ENCODE assay signal across 8 mouse cellular contexts in genomic region chr2:181863791-181864535, GRCm38 (mm10). TPM values are rescaled to one million over a fixed set of nuclear protein-coding genes. Genes with fewer than 3 reads are reported as not detected.
A peak's percentile ranks its signal among the peaks of the same experiment; 100 is the strongest.
DNase-seq lines count a peak whose midpoint lies in the region; ATAC-seq and TF ChIP-seq lines count a peak whose summit lies in the region.

Gene Polr3k (plus strand): TSS chr2:181864337.

- H3K27me3 ChIP-seq in forebrain, embryonic 10.5 days (ENCODE audit: poor library complexity, severe bottlenecking) = no peaks in the 10 kb centered on the region
- no peaks in the 10 kb centered on the region for H3K27me3 ChIP-seq in heart, embryonic 15.5 days
- no peaks in the 10 kb centered on the region for H3K27me3 ChIP-seq in liver, embryonic 14.5 days (ENCODE audit: control insufficient read depth, insufficient read depth, low read length)
- no peaks in the 10 kb centered on the region for H3K27me3 ChIP-seq in neural tube, embryonic 11.5 days (ENCODE audit: control insufficient read depth, insufficient read depth, low read length)
- no peaks in the 10 kb centered on the region for H3K27me3 ChIP-seq in stomach, postnatal 0 days (ENCODE audit: control insufficient read depth, insufficient read depth, low read length)

- no peak for TF ChIP-seq CTCF in liver, embryonic 14.5 days (IDR thresholded peaks at IDR 0.05; ENCODE audit: low read depth)
- no peak; the same call in 1 of the 2 replicates for TF ChIP-seq CTCF in stomach, postnatal 0 days (IDR thresholded peaks at IDR 0.05; ENCODE audit: low read depth)

- peak within 1 kb of the TSS; percentile 92 for H3K27ac ChIP-seq in forebrain, embryonic 10.5 days
- peak within 1 kb of the TSS; percentile 75 for H3K27ac ChIP-seq in heart, embryonic 15.5 days
- H3K27ac ChIP-seq in liver, embryonic 14.5 days = peak within 1 kb of the TSS; percentile 70
- peak within 1 kb of the TSS; percentile 68 for H3K27ac ChIP-seq in neural tube, embryonic 11.5 days (ENCODE audit: low read depth, low read length)
- H3K27ac ChIP-seq in stomach, postnatal 0 days (replicated peaks) = peak within 1 kb of the TSS; percentile 71

- DNase-seq in CD8-positive naive resting alpha-beta T cell, adult 2 months (ENCODE audit: low read depth in 2 of 2, low spot score in 2 of 2) = peak; percentile 90 to 92
- peak; percentile 89 for DNase-seq in c-Kit-positive CD71-negative TER-119-negative erythroid progenitor cells, embryonic 14.5 days (ENCODE audit: low read depth)
- peak; percentile 96 for DNase-seq in forebrain, embryonic 10.5 days (ENCODE audit: extremely low spot score, low spot score)
- DNase-seq in kidney, postnatal 25 days = peak; percentile 96 to 98
- DNase-seq in liver, embryonic 14.5 days (ENCODE audit: low read depth in 3 of 3, low spot score in 3 of 3) = peak; percentile 96
- peak; percentile 96 for DNase-seq in neural tube, embryonic 11.5 days (ENCODE audit: low spot score)
- peak; percentile 95 for DNase-seq in stomach, postnatal 0 days (ENCODE audit: low spot score)

- peak; percentile 100 for ATAC-seq in heart, embryonic 15.5 days (replicated peaks; ENCODE audit: insufficient number of reproducible peaks, insufficient read depth, low FRiP score, low read depth)
- ATAC-seq in liver, embryonic 14.5 days (ENCODE audit: insufficient read depth) = peak; percentile 100
- ATAC-seq in neural tube, embryonic 11.5 days (ENCODE audit: insufficient read depth, low FRiP score, low TSS enrichment) = peak; percentile 100
- peak; percentile 100 for ATAC-seq in stomach, postnatal 0 days (ENCODE audit: low FRiP score, low TSS enrichment)

- no peaks in the 10 kb centered on the region for H3K9me3 ChIP-seq in forebrain, embryonic 10.5 days
- H3K9me3 ChIP-seq in heart, embryonic 15.5 days (replicated peaks) = no peaks in the 10 kb centered on the region
- H3K9me3 ChIP-seq in liver, embryonic 14.5 days (ENCODE audit: control insufficient read depth, low read length) = no peaks in the 10 kb centered on the region
- no peaks in the 10 kb centered on the region for H3K9me3 ChIP-seq in neural tube, embryonic 11.5 days (ENCODE audit: control insufficient read depth, low read length)
- no peaks in the 10 kb centered on the region for H3K9me3 ChIP-seq in stomach, postnatal 0 days (ENCODE audit: control insufficient read depth, low read length)

- peaks cover 30% of the 10 kb centered on the region for H3K36me3 ChIP-seq in forebrain, embryonic 10.5 days (replicated peaks)
- peaks cover 9% of the 10 kb centered on the region for H3K36me3 ChIP-seq in heart, embryonic 15.5 days
- peaks cover 9% of the 10 kb centered on the region for H3K36me3 ChIP-seq in liver, embryonic 14.5 days (replicated peaks; ENCODE audit: control insufficient read depth, insufficient read depth, low read depth)
- peaks cover 2% of the 10 kb centered on the region; the same call in 1 of the 2 replicates for H3K36me3 ChIP-seq in neural tube, embryonic 11.5 days (ENCODE audit: control insufficient read depth, insufficient read depth, low read length)
- no peaks in the 10 kb centered on the region for H3K36me3 ChIP-seq in stomach, postnatal 0 days (ENCODE audit: control insufficient read depth, insufficient read depth, low read length)

- peak within 1 kb of the TSS; percentile 71 for H3K9ac ChIP-seq in heart, embryonic 15.5 days
- H3K9ac ChIP-seq in liver, embryonic 14.5 days (replicated peaks) = peak within 1 kb of the TSS; percentile 85
- peak within 1 kb of the TSS; percentile 82 for H3K9ac ChIP-seq in neural tube, embryonic 11.5 days (ENCODE audit: low read length)
- peak within 1 kb of the TSS; percentile 77 for H3K9ac ChIP-seq in stomach, postnatal 0 days (ENCODE audit: low read length)

- TF ChIP-seq EP300 in liver, embryonic 14.5 days (IDR thresholded peaks at IDR 0.05; ENCODE audit: low read depth) = peak; percentile 46; the same call in 1 of the 2 replicates
- no peak for TF ChIP-seq EP300 in stomach, postnatal 0 days (optimal IDR thresholded peaks at IDR 0.05)

- peaks cover 17% of the 10 kb centered on the region for H3K4me1 ChIP-seq in forebrain, embryonic 10.5 days
- peaks cover 14% of the 10 kb centered on the region for H3K4me1 ChIP-seq in heart, embryonic 15.5 days (replicated peaks)
- H3K4me1 ChIP-seq in liver, embryonic 14.5 days (replicated peaks; ENCODE audit: control insufficient read depth in 2 of 2, insufficient read depth in 2 of 2, low read length in 1 of 2) = peaks cover 7 to 14% of the 10 kb centered on the region in 2 experiments
- H3K4me1 ChIP-seq in neural tube, embryonic 11.5 days (ENCODE audit: control insufficient read depth, insufficient read depth, low read length) = peaks cover 6% of the 10 kb centered on the region
- 0 out of 2 replicates have a peak, but pooled peaks cover 2% of the 10 kb centered on the region for H3K4me1 ChIP-seq in stomach, postnatal 0 days (replicated peaks; ENCODE audit: control insufficient read depth, insufficient read depth)

- under 1% methylated on average over 35 of the region's 35 CpGs for WGBS in forebrain, embryonic 10.5 days
- under 1% methylated on average over 35 of the region's 35 CpGs for WGBS in heart, embryonic 15.5 days
- WGBS in liver, embryonic 14.5 days (ENCODE audit: insufficient replicate concordance) = under 1% methylated on average over 35 of the region's 35 CpGs
- WGBS in neural tube, embryonic 11.5 days = under 1% methylated on average over 35 of the region's 35 CpGs
- 0% methylated on average over 35 of the region's 35 CpGs for WGBS in stomach, postnatal 0 days

- H3K4me2 ChIP-seq in heart, embryonic 15.5 days = peak within 1 kb of the TSS; percentile 76
- H3K4me2 ChIP-seq in liver, embryonic 14.5 days (ENCODE audit: low read depth) = peak within 1 kb of the TSS; percentile 89
- peak within 1 kb of the TSS; percentile 83 for H3K4me2 ChIP-seq in neural tube, embryonic 11.5 days (ENCODE audit: low read depth)
- peak within 1 kb of the TSS; percentile 85 for H3K4me2 ChIP-seq in stomach, postnatal 0 days (replicated peaks; ENCODE audit: low read depth)

- peak within 1 kb of the TSS; percentile 86 for H3K4me3 ChIP-seq in forebrain, embryonic 10.5 days
- peak within 1 kb of the TSS; percentile 87 for H3K4me3 ChIP-seq in heart, embryonic 15.5 days
- H3K4me3 ChIP-seq in liver, embryonic 14.5 days (ENCODE audit: insufficient read depth in 1 of 2, low read depth in 2 of 2, low read length in 2 of 2) = peak within 1 kb of the TSS; percentile 89 to 95
- H3K4me3 ChIP-seq in neural tube, embryonic 11.5 days (ENCODE audit: low read depth, low read length) = peak within 1 kb of the TSS; percentile 83
- peak within 1 kb of the TSS; percentile 66 for H3K4me3 ChIP-seq in stomach, postnatal 0 days (ENCODE audit: low read depth, low read length)

RNA-seq across cellular contexts. Expression of gene Polr3k, which starts in this region (rescaled TPM):
- polyA plus RNA-seq in forebrain, embryonic 10.5 days (2016; fragmentation: Nextera tagmentation; extraction: Ambion mirVana) = 107 and 110 TPM in 2 replicates
- polyA plus RNA-seq in heart, embryonic 15.5 days (2015; fragmentation: Nextera tagmentation; extraction: Ambion mirVana) = 37.9 and 41.5 TPM in 2 replicates
- 7.7 and 12.7 TPM in 2 replicates for polyA plus RNA-seq in liver, embryonic 14.5 days (2012; rRNA removed)
- polyA plus RNA-seq in liver, embryonic 14.5 days (2014; fragmentation: Nextera tagmentation; extraction: Ambion mirVana) = 31.0 and 31.5 TPM in 2 replicates
- polyA plus RNA-seq in neural tube, embryonic 11.5 days (2014; fragmentation: Nextera tagmentation; extraction: Ambion mirVana) = 91.3 and 101 TPM in 2 replicates
- polyA plus RNA-seq in stomach, postnatal 0 days (2015; fragmentation: Nextera tagmentation; extraction: Ambion mirVana) = 50.9 and 52.5 TPM in 2 replicates

Comparison
In these comparisons a context has a peak if more than half of its experiments do, and no peak if none do; other contexts are left out.
1. Peak in every context shown above with its lines: DNase-seq, ATAC-seq, H3K4me3 ChIP-seq and H3K27ac ChIP-seq.